ENCODE assay signal across 8 mouse cellular contexts in the genomic region with DNA sequence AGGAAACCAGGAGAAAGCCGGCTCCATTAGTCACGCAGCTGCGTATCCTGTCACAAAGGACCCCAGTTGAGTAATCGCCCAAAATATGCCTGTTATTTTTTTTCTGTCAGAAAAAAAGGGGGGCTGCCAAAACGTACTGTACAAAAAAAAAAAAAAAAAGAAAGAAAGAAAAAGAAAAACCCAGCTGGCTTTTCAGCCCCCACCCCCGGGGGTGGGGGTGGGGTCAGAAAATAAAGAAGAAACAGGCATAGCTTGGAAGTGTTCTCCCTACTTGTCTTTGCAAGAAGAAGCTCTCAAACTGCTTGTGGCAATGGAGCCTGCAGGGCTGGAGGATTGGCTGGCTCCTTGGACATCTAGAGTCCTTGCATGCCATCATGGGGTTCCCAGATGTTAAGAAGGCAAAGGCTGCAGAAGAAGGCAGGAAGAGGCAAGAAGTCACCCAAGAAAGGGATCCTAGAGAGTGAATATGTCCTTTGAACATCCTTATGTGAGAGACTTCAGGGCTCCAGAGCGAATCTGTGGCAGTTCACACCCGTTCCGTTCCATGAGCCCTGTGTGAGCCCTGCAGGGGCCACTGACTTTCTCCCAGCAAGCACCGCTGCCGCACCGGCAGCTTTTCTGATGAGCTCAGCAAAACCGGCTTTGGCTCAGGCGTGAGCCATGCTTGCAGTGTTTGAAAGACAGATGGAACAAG.
DNase-seq lines count a peak whose midpoint lies in the region; ATAC-seq lines count a peak whose summit lies in the region.

No protein-coding gene starts in this region.

- peak overlapping the region; percentile 45 for H3K9ac ChIP-seq in intestine, embryonic 16.5 days (ENCODE audit: low read depth, low read length)

- WGBS in intestine, embryonic 16.5 days: 26% methylated on average over 14 of the region's 14 CpGs

- H3K36me3 ChIP-seq in intestine, embryonic 16.5 days (ENCODE audit: control insufficient read depth, insufficient read depth, low read length): no peaks in the 10 kb centered on the region

- intact Hi-C loops in left cerebral cortex, postnatal 4 days (cut with DNase I): no loop called here

- peak overlapping the region; percentile 8; the same call in 1 of the 2 replicates for H3K4me3 ChIP-seq in brown adipose tissue, adult 24 weeks (ENCODE audit: insufficient read depth, low read depth, low read length)
- H3K4me3 ChIP-seq in intestine, embryonic 16.5 days (ENCODE audit: low read length): peak overlapping the region; percentile 4; the same call in 1 of the 2 replicates

- H3K4me2 ChIP-seq in intestine, embryonic 16.5 days (ENCODE audit: low read depth, low read length): peak overlapping the region; percentile 21

- H3K9me3 ChIP-seq in intestine, embryonic 16.5 days (ENCODE audit: control insufficient read depth, low read length): no peaks in the 10 kb centered on the region

- H3K27ac ChIP-seq in brown adipose tissue, adult 24 weeks (replicated peaks; ENCODE audit: low read depth, low read length): 0 out of 2 replicates have a peak overlapping the region, but pooled peaks have one; percentile 7
- H3K27ac ChIP-seq in intestine, embryonic 16.5 days (ENCODE audit: low read length): peak overlapping the region; percentile 89

- peaks cover 13% of the 10 kb centered on the region for H3K4me1 ChIP-seq in brown adipose tissue, adult 24 weeks (ENCODE audit: control insufficient read depth, insufficient read depth, insufficient read length, low read length)
- peaks cover 16% of the 10 kb centered on the region for H3K4me1 ChIP-seq in intestine, embryonic 16.5 days (ENCODE audit: control insufficient read depth, insufficient read depth, low read length)

- no peaks in the 10 kb centered on the region for H3K27me3 ChIP-seq in intestine, embryonic 16.5 days (replicated peaks; ENCODE audit: control insufficient read depth, insufficient read depth, low read length)

- peak; percentile 57 for DNase-seq in adrenal gland, adult 2 months
- DNase-seq in adrenal gland, postnatal 4 days (ENCODE audit: low spot score in 2 of 2): no peak
- DNase-seq in frontal cortex, postnatal 36 days (ENCODE audit: low spot score in 2 of 2): peak; percentile 40 to 58
- peak; percentile 60 for DNase-seq in left cerebral cortex, postnatal 4 days
- DNase-seq in spleen, adult 18-20 months: peak; percentile 43 to 53

- peak; percentile 51 for ATAC-seq in intestine, embryonic 16.5 days
- peak; percentile 89 for ATAC-seq in megakaryocyte-erythroid progenitor cell, adult 5-6 weeks (replicated peaks; ENCODE audit: low FRiP score, low TSS enrichment, poor library complexity, severe bottlenecking)

Comparison
In these comparisons a context has a peak if more than half of its experiments do, and no peak if none do; other contexts are left out.
1. DNase-seq: peak in adrenal gland, adult 2 months (single experiment), frontal cortex, postnatal 36 days (2 of 2), left cerebral cortex, postnatal 4 days (single experiment) and spleen, adult 18-20 months (2 of 2); none in adrenal gland, postnatal 4 days (0 of 2).